Mouse (Mus musculus): ENCODE results near the gene Rilp. TPM values are rescaled to one million over a fixed set of nuclear protein-coding genes. Genes with fewer than 3 reads are reported as not detected.

Rilp gene
- total RNA-seq, 2 experiments from 2014 or later, result 0.91 to 1.4 TPM

- no peak overlapping the region for H3K4me3 ChIP-seq
- intact Hi-C loops (cut with DNase I), result no loop called here
- H3K27ac ChIP-seq, result no peak overlapping the region
- TF ChIP-seq CTCF (IDR thresholded peaks at IDR 0.05), result no peak
- no peak for DNase-seq (ENCODE audit: extremely low spot score in 1 of 2, low spot score in 2 of 2)
Observed at GRCm38 (mm10) chr11:75498126-75498525, 11.8 kb upstream of the Rilp start.

- TF ChIP-seq CTCF (IDR thresholded peaks at IDR 0.05), result no peak
- intact Hi-C loops (cut with DNase I), result no loop called here
- Histone ChIP-seq H3K4me3 (no peak overlapping the region), H3K27ac (no peak overlapping the region)
- no peak for DNase-seq (ENCODE audit: extremely low spot score in 1 of 2, low spot score in 2 of 2)
Observed at GRCm38 (mm10) chr11:75508162-75508561, 1.7 kb upstream of the Rilp start.

- no peak for TF ChIP-seq CTCF (IDR thresholded peaks at IDR 0.05)
- no peak overlapping the region for H3K4me3 ChIP-seq
- intact Hi-C loops (cut with DNase I), result no loop called here
Observed at GRCm38 (mm10) chr11:75508904-75509303, 990 bp upstream of the Rilp start.

GRCm38 (mm10) chr11:75510627-75510993 is 716 bp downstream of the Rilp start:
- peak; percentile 94 for TF ChIP-seq CTCF (IDR thresholded peaks at IDR 0.05)
- intact Hi-C loops (cut with DNase I), result loop anchor here (1.0 to 10.0 kb wide), 3 partner anchors 108 to 566 kb away; partner anchors contain the start of gene Ovca2
- DNase-seq (ENCODE audit: extremely low spot score in 1 of 2, low spot score in 2 of 2), result peak; percentile 87 to 91
- Histone ChIP-seq H3K4me3 (peak overlapping the region; percentile 76), H3K27ac (peak overlapping the region; percentile 89)

More at GRCm38 (mm10) chr11:75508904-75509303, 990 bp upstream of the Rilp start:
- DNase-seq (ENCODE audit: extremely low spot score in 1 of 2, low spot score in 2 of 2), result no peak
- no peak overlapping the region for H3K27ac ChIP-seq

- no peak overlapping the region for H3K27ac ChIP-seq
- DNase-seq (ENCODE audit: extremely low spot score in 1 of 2, low spot score in 2 of 2), result no peak
- intact Hi-C loops (cut with DNase I), result loop anchor here (5.0 to 10.0 kb wide), 2 partner anchors 334 to 566 kb away; partner anchors contain the start of gene Ovca2
- no peak for TF ChIP-seq CTCF (IDR thresholded peaks at IDR 0.05)
- H3K4me3 ChIP-seq, result no peak overlapping the region
Observed at GRCm38 (mm10) chr11:75511213-75511612, 1.3 kb downstream of the Rilp start.

GRCm38 (mm10) chr11:75512301-75513018 is 2.6 kb downstream of the Rilp start:
- Histone ChIP-seq H3K27ac (no peak overlapping the region), H3K4me3 (no peak overlapping the region)
- intact Hi-C loops (cut with DNase I), result loop anchor here (5.0 to 10.0 kb wide), 2 partner anchors 335 to 568 kb away; partner anchors contain the start of gene Ovca2
- no peak for DNase-seq (ENCODE audit: extremely low spot score in 1 of 2, low spot score in 2 of 2)
- no peak for TF ChIP-seq CTCF (IDR thresholded peaks at IDR 0.05)

- no peak for DNase-seq (ENCODE audit: extremely low spot score in 1 of 2, low spot score in 2 of 2)
- Histone ChIP-seq H3K4me3 (peak within 1 kb of the TSS; percentile 17; the same call in 1 of the 2 replicates), H3K27ac (no peak within 1 kb of the TSS; the same call in 1 of the 2 replicates)
- no peak for TF ChIP-seq CTCF (IDR thresholded peaks at IDR 0.05)
- intact Hi-C loops (cut with DNase I), result loop anchor here (5.0 to 10.0 kb wide), 2 partner anchors 336 to 569 kb away; partner anchors contain the start of gene Ovca2
Observed at GRCm38 (mm10) chr11:75513336-75513735, 3.4 kb downstream of the Rilp start, which contains the start of gene Scarf1. Scarf1 (plus strand) TSS chr11:75513540.

- intact Hi-C loops (cut with DNase I), result loop anchor here (10.0 kb wide), 1 partner anchor 570 kb away; no protein-coding TSS in a partner anchor
- TF ChIP-seq CTCF (IDR thresholded peaks at IDR 0.05), result no peak
Observed at GRCm38 (mm10) chr11:75515186-75515585, 5.3 kb downstream of the Rilp start.

GRCm38 (mm10) chr11:75519834-75520633 is 10.1 kb downstream of the Rilp start:
- intact Hi-C loops (cut with DNase I), result loop anchor here (10.0 kb wide), 1 partner anchor 575 kb away; no protein-coding TSS in a partner anchor
- no peak for TF ChIP-seq CTCF (IDR thresholded peaks at IDR 0.05)
- DNase-seq (ENCODE audit: extremely low spot score in 1 of 2, low spot score in 2 of 2), result no peak
- Histone ChIP-seq H3K27ac (no peak overlapping the region), H3K4me3 (no peak overlapping the region)

More at GRCm38 (mm10) chr11:75515186-75515585, 5.3 kb downstream of the Rilp start:
- Histone ChIP-seq H3K4me3 (no peak overlapping the region), H3K27ac (no peak overlapping the region)
- DNase-seq (ENCODE audit: extremely low spot score in 1 of 2, low spot score in 2 of 2), result no peak

- intact Hi-C loops (cut with DNase I), result no loop called here
- TF ChIP-seq CTCF (IDR thresholded peaks at IDR 0.05), result no peak
- Histone ChIP-seq H3K4me3 (no peak overlapping the region), H3K27ac (no peak overlapping the region)
- no peak for DNase-seq (ENCODE audit: extremely low spot score in 1 of 2, low spot score in 2 of 2)
Observed at GRCm38 (mm10) chr11:75521609-75522008, 11.7 kb downstream of the Rilp start.

- H3K4me3 ChIP-seq, result no peak overlapping the region
- intact Hi-C loops (cut with DNase I), result no loop called here
- no peak for TF ChIP-seq CTCF (IDR thresholded peaks at IDR 0.05)
Observed at GRCm38 (mm10) chr11:75522793-75523192, 12.9 kb downstream of the Rilp start.

More at GRCm38 (mm10) chr11:75522793-75523192, 12.9 kb downstream of the Rilp start:
- no peak for DNase-seq (ENCODE audit: extremely low spot score in 1 of 2, low spot score in 2 of 2)
- no peak overlapping the region for H3K27ac ChIP-seq
